Mouse (Mus musculus) frontal cortex, postnatal 14 days (tissue): ENCODE data around the gene Thap4.

Experiments
- DNase-seq, 2 experiments: peaks; one replicate each; pipeline ENCODE4 v3.0.0; 2022; ENCODE audit warnings: low spot score in 2 of 2

The Thap4 gene

DNA sequence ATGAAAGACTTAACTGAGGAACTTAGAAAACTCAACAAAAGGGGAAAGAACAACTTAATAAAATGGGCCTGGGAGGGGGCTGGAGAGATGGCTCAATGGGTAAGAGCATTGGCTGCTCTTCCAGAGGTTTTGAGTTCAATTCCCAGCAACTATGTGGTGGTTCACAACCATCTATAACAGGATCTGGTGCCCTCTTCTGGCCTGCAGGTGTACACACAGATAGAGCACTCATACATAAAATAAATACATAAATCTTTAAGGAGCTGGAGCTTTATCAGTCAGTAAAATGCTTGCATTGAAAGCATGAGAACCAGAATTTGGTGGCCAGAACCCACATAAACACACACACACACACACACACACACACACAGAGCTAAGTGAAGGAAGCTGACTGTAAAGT is 11.8 kb downstream of the Thap4 start:
- DNase-seq: no peak

DNA sequence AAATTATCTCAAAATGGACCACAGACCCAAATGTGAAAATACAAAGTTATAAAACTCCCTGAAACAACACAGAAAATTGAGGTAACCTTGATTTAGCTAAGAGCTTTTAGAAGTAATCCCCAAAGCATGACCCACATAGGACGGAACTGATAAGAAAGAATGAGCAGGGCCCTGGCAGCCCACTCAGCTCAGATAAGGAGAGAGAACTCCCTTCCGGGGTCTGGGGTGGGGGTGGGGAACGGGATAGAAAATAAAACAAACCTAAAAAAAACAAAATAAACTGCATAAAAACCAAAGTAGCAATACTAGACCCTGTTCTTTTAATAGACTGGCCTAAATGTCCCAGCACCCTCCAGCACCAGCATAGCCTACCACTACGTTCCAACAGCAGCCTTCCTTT is 12.7 kb downstream of the Thap4 start:
- DNase-seq: no peak

DNA sequence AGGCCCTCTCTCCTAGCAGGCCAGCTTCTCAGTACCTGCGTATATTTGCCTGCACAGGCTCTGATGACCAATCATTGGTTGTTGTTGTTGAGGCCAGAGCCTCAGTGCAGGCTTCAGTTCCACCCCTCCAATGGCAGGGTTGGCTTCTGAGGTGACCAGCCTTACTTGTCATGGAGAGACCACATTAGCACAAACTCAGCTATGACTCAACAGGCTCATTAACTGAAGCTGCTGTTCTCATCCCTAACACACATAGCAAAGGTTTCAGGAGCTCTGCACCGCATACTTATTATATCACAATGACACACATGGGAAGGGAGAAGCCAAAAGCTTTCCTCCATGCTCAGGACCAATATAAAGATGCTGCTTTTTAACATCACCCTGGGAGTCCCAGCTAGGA is 14.0 kb downstream of the Thap4 start:
- DNase-seq: no peak

DNA sequence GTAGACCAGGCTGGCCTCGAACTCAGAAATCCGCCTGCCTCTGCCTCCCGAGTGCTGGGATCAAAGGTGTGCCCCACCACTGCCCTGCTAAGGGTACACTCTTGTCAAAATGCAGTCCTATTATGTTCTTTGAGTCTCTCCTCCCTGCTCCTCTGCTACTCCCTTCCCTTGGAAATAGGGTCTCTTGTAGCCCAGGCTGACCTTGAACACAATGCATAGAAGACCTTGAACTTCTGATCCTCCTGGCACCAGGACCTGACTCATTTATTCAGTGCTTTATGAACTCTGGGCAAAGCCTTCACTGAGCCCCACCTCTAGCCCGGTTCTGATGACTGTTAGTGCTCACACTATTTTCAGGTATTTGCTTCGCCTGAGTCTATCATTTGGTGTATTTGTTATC is 17.0 kb downstream of the Thap4 start:
- no peak for DNase-seq

DNA sequence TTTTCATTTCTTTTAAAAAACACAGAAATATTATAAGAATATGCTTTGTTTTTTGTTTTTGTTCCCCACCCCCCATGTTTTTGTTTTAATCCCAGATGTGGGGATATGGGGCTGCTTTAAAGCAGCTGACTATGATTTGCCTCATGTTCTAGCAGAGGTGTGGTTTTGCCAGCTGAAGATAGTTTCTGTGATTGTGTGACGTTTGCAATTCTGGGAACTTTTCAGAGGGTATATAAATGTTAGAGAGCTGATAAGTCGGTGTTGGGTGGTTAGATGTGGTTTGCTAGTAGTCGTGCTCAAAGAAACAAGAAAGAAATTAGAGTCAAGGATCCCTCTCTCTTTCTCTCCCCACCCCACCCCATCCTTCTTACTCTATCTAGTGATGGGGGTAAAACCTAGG is 18.8 kb downstream of the Thap4 start:
- no peak for DNase-seq

DNA sequence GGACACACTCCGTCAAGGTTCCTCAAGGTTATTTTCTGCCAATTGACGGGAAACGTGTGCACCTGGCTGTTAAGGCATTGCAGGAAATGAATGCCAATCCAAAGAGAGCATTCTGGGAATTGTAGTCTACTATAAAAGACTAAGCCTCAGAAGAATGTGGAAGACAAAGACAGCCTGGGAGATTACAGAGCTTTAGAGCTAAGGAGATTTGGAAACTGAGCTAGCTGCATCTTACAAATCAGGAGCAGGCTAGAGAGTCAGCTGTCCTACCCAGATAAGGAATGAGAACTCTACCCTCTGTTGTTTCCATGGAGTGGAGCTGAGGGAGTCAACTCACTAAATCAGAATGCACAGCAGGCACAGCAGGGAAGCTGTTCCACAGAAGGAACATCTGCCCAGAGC is 22.8 kb downstream of the Thap4 start:
- no peak for DNase-seq

DNA sequence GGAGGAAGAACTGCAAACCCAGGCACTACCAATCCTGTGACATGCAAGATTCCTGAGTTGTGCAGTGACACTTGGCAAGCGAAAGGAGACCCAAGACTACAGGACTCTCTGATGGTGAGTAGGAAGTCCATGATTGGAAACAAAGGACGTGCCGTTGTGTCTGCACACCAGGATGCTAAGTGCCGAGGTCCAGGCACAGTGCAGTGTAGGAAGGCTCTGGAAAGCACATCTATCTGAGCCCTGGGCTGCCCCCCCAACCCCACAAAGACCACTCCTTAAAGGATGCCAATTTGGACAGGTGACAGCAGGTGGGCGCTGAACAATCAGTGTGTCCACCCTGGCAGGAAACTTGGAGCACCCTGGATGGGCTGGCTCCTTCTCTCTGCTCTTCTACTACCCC is 23.6 kb downstream of the Thap4 start:
- DNase-seq: no peak

DNA sequence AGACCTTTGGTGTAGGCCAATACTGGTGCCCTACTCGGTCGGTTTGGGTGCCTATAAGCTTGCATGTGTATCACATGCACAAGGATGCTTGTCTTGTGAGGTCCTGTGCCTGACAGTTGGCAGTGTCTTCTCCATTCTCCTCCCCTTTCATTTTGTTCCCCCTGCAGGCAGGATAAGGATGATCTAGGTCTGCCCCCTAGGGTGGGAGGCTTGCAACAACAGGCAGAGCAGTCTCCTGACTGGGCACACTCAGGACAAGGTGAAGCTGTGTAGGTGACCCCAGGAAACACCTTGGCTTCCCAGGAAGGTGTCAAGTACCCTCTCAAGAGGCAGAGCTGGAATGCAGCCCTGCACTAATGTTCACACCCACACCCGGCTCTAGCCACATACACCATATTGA is 27.7 kb downstream of the Thap4 start:
- peak in 1 of 2 experiments; percentile 41 for DNase-seq

DNA sequence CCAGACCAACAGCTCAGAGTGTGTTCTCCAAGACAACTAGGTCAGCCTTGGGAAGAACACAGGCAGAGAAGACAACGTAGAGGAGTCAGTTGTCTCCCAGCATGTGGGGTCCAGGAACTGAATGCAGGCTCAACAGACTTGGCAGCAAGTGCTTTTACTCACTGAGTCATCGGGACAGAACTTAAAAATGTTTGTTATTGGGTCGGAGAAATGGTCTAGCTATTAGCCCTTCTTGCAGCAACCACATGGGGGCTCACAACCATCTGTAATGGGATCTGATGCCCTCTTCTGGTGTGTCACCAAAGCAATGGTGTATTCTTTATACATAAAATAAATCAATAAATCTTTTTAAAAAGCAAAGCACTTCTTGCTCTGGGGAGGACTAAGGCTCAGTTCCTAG is 28.5 kb downstream of the Thap4 start:
- no peak for DNase-seq

DNA sequence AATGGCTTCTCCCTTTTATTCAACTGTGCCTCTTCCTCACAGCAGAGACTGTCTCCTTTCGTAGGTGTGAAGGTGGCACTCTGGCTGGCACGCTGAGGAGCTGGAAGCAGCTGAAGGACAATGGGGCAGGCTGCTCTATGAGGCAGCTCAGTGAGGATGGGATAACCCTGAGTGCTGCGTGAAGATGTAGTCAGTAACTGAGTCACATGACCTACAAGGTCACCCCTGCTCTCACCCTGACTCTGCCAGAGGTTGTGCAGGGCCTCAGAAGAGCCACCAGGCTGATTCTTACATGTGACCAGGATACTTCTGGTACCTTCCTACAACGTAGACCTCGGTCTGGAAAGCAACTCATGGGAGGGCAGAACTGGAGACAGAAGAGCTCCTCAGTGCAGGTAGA is 29.0 kb downstream of the Thap4 start:
- no peak for DNase-seq

DNA sequence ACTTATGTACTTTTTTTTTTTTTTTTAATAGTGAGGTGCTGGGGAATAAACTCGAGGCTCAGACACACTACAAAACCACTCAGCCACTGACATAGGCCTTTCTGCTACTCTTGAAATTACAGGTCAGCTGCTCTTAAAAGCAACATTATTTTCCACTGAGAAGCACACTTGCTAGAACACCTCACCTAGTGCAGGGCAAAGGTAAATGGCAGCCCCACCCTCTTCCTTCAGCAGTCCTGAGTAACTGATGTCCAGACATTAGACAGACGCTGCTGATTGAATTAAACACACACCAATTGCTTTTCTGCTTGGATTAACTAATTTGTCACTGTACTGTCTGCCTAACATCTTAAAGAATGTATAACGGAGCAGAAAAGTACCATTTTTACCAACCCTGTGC is 30.0 kb downstream of the Thap4 start:
- no peak for DNase-seq

DNA sequence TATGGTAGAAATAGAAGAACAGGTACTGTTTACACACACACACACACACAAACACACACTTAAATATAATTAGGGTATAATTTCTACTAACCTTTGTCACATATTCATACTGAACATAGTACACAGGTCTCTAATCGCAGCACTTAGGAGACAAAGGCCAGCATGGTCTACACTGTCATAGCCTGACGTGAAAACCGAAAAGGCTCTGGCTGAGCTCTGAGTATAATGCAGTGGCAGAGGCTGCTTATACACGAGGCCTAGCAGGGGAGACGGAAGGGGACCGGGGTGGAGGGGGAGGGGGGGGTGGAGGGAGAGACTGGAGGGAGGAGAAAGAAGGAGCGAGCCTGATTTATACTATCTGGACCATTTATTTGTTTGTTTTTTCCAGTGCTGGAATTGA is 33.1 kb downstream of the Thap4 start:
- DNase-seq: no peak

DNA sequence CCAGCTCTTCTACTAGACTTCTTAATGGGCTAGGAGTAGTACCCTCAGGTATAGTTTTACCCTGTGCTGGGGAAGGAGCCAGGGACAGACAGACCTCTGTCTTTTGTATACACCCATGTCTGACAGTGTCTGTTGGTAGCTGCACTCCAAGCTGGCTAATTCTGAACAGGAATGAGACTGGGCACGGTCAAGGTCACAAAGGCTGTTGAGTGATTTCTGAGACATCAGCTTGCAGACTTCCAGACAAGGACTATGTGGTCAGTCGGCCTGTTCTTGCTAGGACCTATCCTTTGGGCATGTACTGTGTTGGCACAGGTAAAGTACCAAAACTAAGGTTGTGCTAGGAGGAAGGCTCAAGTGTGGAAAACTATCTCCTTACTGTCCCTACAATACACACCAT is 38.5 kb downstream of the Thap4 start:
- no peak for DNase-seq

DNA sequence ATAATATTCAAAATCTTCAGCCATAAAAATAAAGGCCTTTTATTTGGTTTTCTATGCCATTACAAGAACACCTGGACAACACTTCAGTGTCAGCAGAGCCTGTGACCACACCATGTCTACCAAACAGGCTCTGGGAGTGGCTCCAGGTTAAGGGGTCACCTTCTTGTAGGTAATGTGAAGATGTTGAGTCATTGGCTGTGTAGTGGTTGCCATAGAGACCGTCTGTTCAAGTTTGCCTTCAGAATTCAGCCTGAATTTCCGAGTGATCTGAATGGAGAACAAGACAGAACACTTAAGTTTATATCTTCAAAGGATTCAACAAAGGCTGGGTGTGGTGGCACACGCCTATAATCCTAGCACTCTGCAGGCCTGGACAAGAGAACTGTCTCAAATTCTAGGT is 49.3 kb downstream of the Thap4 start:
- no peak for DNase-seq

DNA sequence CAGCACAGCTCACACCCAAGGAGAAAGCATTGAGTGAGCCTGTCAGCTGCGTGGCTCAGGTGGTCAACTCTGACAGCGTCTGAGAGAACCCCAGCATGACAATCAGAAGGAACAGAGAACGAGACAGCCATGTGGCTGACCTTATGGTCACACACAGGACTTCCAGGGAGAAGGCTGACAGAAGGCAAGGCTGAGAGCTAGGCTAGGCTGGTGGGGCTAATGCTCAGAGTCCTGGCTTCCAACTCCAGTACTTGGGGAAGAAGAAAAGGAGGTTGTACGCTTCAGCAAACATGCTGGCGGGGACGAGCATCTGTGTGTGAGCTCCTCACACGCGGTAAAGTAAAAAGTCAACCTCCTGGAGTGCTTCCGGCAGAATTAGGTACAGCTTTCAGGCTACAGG is 50.3 kb downstream of the Thap4 start:
- no peak for DNase-seq

DNA sequence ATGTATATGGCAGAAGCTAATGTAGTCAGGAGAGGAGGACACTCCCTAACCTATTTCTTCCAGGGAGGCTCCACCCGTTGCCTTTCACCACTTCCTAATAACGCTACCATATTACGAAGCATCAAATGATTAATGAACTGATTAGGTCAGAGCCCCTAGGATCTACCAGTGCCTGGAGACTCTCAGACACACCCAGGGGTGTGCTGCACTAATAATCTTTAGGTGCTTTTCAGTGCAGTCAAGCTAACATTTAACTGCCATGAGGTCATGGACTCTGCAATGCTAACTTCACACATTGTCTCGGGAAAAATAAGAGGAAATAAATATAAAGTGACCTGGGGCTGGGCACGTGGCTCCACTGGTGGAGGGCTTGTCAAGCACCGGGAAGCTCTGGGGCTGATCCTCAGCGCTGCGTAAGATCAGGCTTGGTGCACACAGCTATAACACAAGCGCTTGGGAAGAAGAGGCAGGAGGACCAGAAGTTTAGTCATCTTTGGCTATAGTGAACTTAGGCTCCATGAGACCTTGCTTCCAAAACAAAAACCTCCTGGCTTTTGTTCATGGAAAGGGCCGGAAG is 51.1 kb downstream of the Thap4 start:
- no peak for DNase-seq

DNA sequence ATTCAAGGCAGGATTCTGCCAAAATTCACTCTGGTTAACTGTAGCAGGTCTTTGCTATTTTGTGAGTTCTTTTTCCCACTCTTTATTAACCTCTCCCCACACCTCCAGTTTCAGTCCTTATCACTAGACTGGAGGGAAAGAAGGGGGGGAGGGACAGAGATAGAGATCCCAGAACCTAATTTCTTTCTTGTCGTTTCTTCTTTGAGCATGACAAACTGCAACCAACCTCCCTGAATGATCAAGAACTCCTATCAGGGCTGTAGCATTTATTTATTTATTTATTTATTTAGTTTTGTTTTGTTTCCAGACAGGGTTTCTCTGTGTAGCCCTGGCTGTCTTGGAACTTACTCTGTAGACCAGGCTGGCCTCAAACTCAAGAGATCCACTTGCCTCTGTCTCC is 52.6 kb downstream of the Thap4 start:
- no peak for DNase-seq

DNA sequence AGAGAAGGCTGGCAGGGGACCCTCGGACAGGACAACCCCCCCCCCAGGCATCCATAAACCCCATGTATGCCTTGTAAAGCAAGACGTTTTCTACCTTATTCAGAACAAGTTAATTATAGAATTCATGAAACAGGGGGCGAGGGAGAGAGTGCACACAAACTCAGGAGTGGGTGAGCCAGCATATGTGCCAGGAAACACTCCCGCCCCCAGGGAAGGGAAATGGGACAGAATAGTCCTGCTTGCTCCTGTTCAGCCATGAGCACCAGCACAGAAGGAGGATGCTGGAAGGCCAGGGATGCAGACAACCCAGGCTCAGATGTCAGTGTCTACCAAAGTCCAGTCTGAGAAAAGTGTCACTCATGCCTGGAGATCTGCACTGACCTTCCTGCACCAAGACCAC is 55.5 kb downstream of the Thap4 start:
- DNase-seq: peak in 1 of 2 experiments; percentile 37

DNA sequence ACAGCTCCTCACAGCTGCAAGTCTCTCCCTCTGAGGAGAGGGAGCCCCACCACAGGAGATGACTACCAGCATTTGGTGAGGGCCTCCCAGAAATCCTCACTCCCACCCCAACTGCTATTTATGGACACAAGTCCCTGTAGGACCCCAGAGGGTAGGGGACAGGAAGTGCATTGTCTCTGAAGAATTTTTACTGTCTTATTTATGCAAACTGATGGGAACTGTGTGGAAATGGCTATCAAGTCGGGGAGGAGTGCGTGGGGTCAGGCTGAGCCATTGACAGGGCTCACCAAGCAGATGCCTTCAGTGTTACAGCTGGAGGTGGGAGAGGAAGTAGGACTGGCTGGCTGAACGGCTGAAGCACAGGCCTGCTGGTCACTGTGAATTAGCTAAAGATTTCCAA is 57.3 kb downstream of the Thap4 start:
- no peak for DNase-seq

DNA sequence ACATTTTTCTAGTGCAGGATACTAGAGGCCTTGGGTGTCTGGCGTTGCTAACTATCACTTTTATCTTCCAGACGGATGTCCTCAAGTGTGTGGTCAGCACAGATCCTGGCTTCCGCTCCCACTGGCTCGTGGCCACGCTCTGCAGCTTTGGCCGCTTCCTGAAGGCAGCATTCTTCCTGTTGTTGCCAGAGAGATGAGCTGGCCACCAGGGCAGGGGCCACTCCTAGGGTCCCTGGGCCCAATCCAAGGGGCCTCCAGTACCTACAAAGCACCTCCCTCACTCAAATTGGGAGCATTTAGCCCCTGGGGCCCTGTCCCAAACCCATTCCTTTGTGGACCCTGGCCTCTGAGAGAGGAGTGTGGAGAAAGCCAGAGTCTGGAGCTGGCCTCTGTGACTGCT is 59.7 kb downstream of the Thap4 start:
- DNase-seq: no peak

DNA sequence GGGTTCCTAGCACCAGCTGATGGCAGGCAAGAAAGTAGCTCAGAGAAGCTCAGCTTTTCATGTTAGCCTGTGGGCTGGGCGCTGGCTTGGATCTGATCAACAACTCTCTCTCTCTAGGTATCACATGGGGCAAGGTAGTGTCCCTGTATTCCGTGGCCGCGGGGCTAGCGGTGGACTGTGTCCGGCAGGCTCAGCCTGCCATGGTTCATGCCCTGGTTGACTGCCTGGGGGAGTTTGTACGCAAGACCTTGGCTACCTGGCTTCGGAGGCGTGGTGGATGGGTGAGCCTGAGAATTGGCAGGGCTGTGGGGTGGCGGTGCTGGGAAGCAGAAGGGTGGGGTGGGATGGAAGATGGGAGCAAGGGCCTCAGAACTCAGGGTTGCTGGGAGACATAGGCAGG is 60.7 kb downstream of the Thap4 start:
- DNase-seq: no peak

DNA sequence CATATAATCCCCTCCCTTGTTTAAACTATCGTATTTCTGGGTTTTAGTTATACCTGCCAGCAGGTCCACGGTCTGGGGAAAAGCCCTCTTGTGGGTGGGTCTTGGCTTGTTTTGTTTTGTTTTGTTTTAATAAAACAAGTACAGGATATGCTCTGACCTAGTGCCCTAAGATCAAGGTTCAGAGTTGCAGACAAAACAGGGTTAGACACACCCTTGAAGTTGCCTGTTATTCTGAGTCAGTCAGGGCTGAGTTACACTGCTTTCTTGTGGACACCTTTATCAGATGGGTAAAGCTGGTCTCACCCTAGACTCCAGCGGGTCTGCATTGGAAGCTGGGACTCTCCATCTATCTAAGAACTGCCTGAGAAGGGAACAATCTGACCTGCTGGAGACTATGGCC is 61.2 kb downstream of the Thap4 start:
- no peak for DNase-seq

DNA sequence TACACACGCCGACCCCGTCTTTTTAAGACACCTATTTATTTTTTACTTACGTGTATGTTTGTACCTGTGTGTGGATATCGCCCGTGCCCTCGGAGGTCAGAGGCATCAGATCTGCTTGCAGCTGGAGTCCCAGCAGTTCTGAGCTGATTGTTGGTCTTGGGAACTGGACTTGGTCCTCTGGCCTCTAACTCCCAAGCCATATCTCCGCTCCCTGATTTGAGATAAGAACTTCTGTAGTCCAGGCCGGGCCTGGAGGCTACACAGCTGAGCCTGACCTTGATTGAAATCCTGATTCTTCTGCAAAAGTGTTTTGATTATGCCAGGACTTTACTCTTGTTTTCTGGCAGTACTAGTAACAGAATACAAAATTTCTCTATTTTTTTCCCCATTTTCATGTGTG is 61.9 kb downstream of the Thap4 start:
- DNase-seq: no peak

DNA sequence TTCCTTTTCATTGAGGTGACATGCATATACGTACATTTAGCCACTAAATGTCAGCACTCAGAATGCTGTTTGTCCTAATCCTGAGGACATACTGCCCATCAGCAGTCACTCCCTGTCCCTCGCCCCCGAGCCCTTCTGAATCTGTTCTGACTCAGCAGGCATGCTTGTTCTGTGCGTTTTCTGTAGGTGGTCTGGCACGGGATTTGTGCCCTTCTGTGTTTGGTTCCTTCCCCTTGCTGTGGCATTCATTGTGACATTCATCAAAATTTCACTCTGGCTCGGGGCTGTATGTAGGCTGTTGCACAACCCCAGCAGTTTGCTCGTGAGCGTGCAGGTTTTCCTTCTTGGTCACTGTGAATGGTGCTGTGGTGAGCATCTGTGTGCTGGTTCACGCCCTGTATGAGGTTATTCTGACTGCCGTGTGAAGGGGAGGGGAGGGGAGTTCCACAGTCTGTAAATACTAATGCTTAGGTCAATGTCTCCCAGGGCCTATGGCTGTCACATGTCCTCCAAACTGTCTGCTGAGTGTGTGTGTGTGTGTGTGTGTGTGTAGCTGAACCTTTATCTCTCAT is 62.8 kb downstream of the Thap4 start:
- no peak for DNase-seq
